In the genomic region with DNA sequence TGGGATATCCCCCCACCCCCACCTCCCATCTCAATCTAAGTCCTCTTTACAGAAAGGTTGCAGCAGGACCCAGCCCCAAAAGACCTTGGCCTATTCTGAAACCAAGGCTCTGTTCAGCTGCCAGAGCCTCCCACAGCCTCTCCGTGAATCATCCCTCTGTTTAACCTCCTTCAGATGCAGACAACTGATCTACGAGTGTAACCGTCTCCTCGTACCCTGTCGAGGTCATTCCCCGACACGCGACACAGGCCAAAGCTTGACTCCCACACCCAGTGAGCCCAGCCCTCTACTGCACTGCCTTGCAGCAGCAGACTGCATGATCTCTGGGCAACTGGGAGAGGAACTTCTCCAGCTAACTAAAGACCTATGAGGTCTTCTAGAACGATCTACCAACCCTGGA, we compare ENCODE assay signal across 14 mouse cellular contexts. TPM values are rescaled to one million over a fixed set of nuclear protein-coding genes. Genes with fewer than 3 reads are reported as not detected.
DNase-seq lines count a peak whose midpoint lies in the region; ATAC-seq and TF ChIP-seq lines count a peak whose summit lies in the region.
"Had no signal": no experiment of that assay in that cellular context is flagged by ENCODE, and none has a peak within 500 bp of the region (broad histone marks: within the 10 kb centered on the region; RNA-seq: fewer than 3 reads in every experiment).

No protein-coding gene starts in this region.

- no peak overlapping the region for H3K27ac ChIP-seq in midbrain, embryonic 11.5 days (ENCODE audit: low read depth, low read length)
- H3K27ac ChIP-seq in midbrain, postnatal 0 days (ENCODE audit: low read depth, low read length): no peak overlapping the region
- no peak overlapping the region; the same call in 1 of the 2 replicates for H3K27ac ChIP-seq in limb, embryonic 13.5 days
- H3K27ac ChIP-seq: liver, embryonic 12.5 days; midbrain, embryonic 13.5 days; stomach, embryonic 15.5 days had no signal

- DNase-seq in midbrain, embryonic 11.5 days (ENCODE audit: low spot score, missing footprints): peak; percentile 61
- no peak for DNase-seq in midbrain, postnatal 0 days (ENCODE audit: low spot score)
- peak; percentile 71 for DNase-seq in ZHBTc4 (ENCODE audit: low read depth, low spot score)
- peak; percentile 88 for DNase-seq in adrenal gland, postnatal 14 days
- DNase-seq in adipocyte (ENCODE audit: low spot score): no peak
- no peak for DNase-seq in embryo, embryonic 10 days (ENCODE audit: low spot score)
- DNase-seq: kidney, adult 2 months; lung, postnatal 14 days had no signal

- no peak for TF ChIP-seq CTCF in midbrain, postnatal 0 days (IDR thresholded peaks at IDR 0.05)

- no peaks in the 10 kb centered on the region for H3K9me3 ChIP-seq in midbrain, embryonic 11.5 days (ENCODE audit: control insufficient read depth, low read length)
- no peaks in the 10 kb centered on the region for H3K9me3 ChIP-seq in midbrain, postnatal 0 days (ENCODE audit: low read length)
- H3K9me3 ChIP-seq in limb, embryonic 13.5 days: no peaks in the 10 kb centered on the region
- H3K9me3 ChIP-seq: liver, embryonic 12.5 days; midbrain, embryonic 13.5 days; stomach, embryonic 15.5 days had no signal

- peaks cover 2% of the 10 kb centered on the region; the same call in 1 of the 2 replicates for H3K36me3 ChIP-seq in midbrain, embryonic 11.5 days (ENCODE audit: control insufficient read depth, insufficient read depth, low read length)
- H3K36me3 ChIP-seq in midbrain, postnatal 0 days (ENCODE audit: insufficient read depth, low read length): no peaks in the 10 kb centered on the region
- H3K36me3 ChIP-seq in limb, embryonic 13.5 days: peaks cover 12% of the 10 kb centered on the region
- H3K36me3 ChIP-seq: G1E; liver, embryonic 12.5 days; stomach, embryonic 15.5 days had no signal

- H3K4me2 ChIP-seq in midbrain, embryonic 11.5 days: no peak overlapping the region
- H3K4me2 ChIP-seq in midbrain, postnatal 0 days (ENCODE audit: low read depth, low read length, poor library complexity, severe bottlenecking): no peak overlapping the region
- peak overlapping the region; percentile 39 for H3K4me2 ChIP-seq in limb, embryonic 13.5 days (replicated peaks)
- H3K4me2 ChIP-seq: liver, embryonic 12.5 days; midbrain, embryonic 13.5 days; stomach, embryonic 15.5 days had no signal

- no peak overlapping the region for H3K4me3 ChIP-seq in midbrain, embryonic 11.5 days (ENCODE audit: low read depth, low read length)
- H3K4me3 ChIP-seq in midbrain, postnatal 0 days (ENCODE audit: low read depth, low read length): no peak overlapping the region
- H3K4me3 ChIP-seq in limb, embryonic 13.5 days: no peak overlapping the region
- H3K4me3 ChIP-seq: liver, embryonic 12.5 days; midbrain, embryonic 13.5 days; stomach, embryonic 15.5 days had no signal

- WGBS in midbrain, embryonic 11.5 days: 71% methylated on average over 9 of the region's 9 CpGs
- WGBS in midbrain, postnatal 0 days: 67% methylated on average over 9 of the region's 9 CpGs
- 56% methylated on average over 9 of the region's 9 CpGs for WGBS in limb, embryonic 13.5 days

- no peak overlapping the region for H3K9ac ChIP-seq in midbrain, embryonic 11.5 days (ENCODE audit: low read length)
- no peak overlapping the region for H3K9ac ChIP-seq in midbrain, postnatal 0 days (replicated peaks; ENCODE audit: low read length, poor library complexity, severe bottlenecking)
- H3K9ac ChIP-seq in limb, embryonic 13.5 days: peak overlapping the region; percentile 35; the same call in 1 of the 2 replicates
- H3K9ac ChIP-seq: liver, embryonic 12.5 days; midbrain, embryonic 13.5 days; stomach, embryonic 15.5 days had no signal

- peaks cover 12% of the 10 kb centered on the region for H3K4me1 ChIP-seq in midbrain, embryonic 11.5 days (ENCODE audit: control insufficient read depth, insufficient read depth, low read length)
- H3K4me1 ChIP-seq in midbrain, postnatal 0 days (ENCODE audit: insufficient read depth, low read length): no peaks in the 10 kb centered on the region; the same call in 1 of the 2 replicates
- H3K4me1 ChIP-seq in limb, embryonic 13.5 days: peaks cover 48% of the 10 kb centered on the region

- H3K27me3 ChIP-seq in midbrain, embryonic 11.5 days (ENCODE audit: control insufficient read depth, insufficient read depth, low read length): peaks cover 44% of the 10 kb centered on the region
- H3K27me3 ChIP-seq in midbrain, postnatal 0 days (ENCODE audit: insufficient read depth, low read length): no peaks in the 10 kb centered on the region
- no peaks in the 10 kb centered on the region for H3K27me3 ChIP-seq in limb, embryonic 13.5 days
- H3K27me3 ChIP-seq: stomach, embryonic 15.5 days had no signal

- ATAC-seq in midbrain, embryonic 11.5 days (ENCODE audit: low FRiP score): no peak
- ATAC-seq in midbrain, postnatal 0 days (ENCODE audit: low FRiP score): no peak
- ATAC-seq in limb, embryonic 13.5 days (ENCODE audit: low FRiP score, low read depth): no peak
- ATAC-seq: activated CD4-positive, CD25-positive, alpha-beta regulatory T cell, adult 4 months; liver, embryonic 12.5 days; midbrain, embryonic 13.5 days had no signal

RNA-seq across cellular contexts. Expression of gene Tiam1, which starts 3.9 kb away (rescaled TPM):
- polyA plus RNA-seq in midbrain, embryonic 11.5 days (2014; fragmentation: Nextera tagmentation; extraction: Ambion mirVana): 14.2 and 16.9 TPM in 2 replicates
- 26.3 and 26.9 TPM in 2 replicates for total RNA-seq in midbrain, postnatal 0 days (2014; rRNA removed)
- 15.5 and 17.6 TPM in 2 replicates for polyA plus RNA-seq in midbrain, postnatal 0 days (2015; fragmentation: Nextera tagmentation; extraction: Ambion mirVana)
- 64.1 and 72.8 TPM in 2 replicates for total RNA-seq in adrenal gland, postnatal 14 days (2021)
- polyA plus RNA-seq in limb, embryonic 13.5 days (2015; fragmentation: Nextera tagmentation; extraction: Ambion mirVana): 46.1 and 55.0 TPM in 2 replicates

Comparison
In these comparisons a context has a peak if more than half of its experiments do, and no peak if none do; other contexts are left out.
1. DNase-seq: peak in midbrain, embryonic 11.5 days (single experiment), ZHBTc4 (single experiment) and adrenal gland, postnatal 14 days (single experiment); none in midbrain, postnatal 0 days (single experiment), adipocyte (single experiment) and embryo, embryonic 10 days (single experiment).